Mouse (Mus musculus) CH12F3 (cell line): ENCODE measurements around the gene Txn1.

ENCODE experiments used
- in situ Hi-C: fragments of 300-500 bp; cut with MboI; formaldehyde crosslinking; loops from 2 replicates; pipeline ENCODE4 v1.14.3; 2020; ENCODE audit warnings: low sequenced_read_pairs

Txn1 gene

DNA sequence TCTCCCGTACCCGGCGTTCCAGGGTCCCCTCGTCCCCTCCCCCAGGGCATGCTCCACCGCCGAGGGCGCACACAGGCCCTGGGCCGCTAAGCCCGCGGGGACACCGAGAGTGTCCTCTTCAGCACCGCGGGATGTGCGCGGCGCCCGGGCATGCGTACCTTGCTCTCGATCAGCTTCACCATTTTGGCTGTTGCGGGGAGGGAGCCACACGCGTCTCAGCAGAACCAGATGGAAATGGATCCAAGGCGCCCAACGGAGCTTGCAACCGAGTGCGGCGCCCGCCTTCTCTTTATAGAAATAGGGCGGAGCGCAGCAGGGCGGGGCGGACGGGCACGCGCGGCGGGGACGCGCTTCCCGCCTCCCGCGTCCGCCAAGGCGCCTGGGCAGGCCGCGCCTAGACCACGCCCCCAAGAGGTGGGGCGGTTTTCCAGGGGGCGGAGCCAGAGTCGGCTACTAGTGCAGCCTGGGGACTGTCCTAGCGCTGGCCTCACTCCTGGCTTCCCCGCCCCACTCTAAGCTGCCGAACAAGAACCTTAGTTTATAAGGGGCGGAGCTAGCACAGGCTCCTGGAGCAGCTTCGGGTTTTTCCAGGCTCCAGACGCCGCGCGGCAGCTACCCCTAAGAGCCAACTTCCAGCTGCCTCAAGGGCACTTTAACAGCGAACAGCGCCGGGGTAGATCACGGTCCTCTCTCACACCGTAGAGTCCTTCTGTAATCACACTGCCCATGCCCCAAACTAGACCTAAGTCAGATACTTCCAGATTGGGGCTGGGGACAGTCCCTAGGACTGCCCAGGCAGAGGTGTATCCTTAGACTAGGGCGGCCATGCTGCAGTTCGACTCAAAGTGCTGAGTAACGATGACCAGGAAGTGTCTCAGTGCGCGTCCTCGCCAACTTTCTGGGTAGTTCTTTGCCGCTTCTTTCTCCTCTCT is at the start of gene Txn1:
Txn1 (minus strand) TSS at position 383 of the 932 bp plus-strand sequence.
- in situ Hi-C loops: no loop called here

DNA sequence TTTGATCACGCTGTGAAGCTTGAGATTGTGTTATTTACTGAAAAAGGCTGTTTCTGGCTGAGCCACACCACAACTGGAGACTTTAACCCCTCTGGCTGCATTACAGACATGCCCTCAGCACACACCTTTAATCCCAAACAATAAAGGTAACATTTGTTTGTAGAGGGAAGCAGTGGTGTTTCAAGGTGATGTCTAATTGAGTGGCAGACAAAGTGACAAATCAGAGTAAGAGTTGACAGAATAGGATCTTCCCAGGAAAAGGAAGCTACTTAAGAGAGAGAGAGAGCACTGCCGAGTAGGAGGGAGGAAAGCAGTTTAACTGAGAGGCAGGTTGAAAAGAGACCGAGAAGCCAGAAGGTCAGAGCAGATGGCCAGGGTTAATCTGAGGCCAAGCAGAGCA is 47.3 kb upstream of the Txn1 start:
- in situ Hi-C loops: no loop called here

DNA sequence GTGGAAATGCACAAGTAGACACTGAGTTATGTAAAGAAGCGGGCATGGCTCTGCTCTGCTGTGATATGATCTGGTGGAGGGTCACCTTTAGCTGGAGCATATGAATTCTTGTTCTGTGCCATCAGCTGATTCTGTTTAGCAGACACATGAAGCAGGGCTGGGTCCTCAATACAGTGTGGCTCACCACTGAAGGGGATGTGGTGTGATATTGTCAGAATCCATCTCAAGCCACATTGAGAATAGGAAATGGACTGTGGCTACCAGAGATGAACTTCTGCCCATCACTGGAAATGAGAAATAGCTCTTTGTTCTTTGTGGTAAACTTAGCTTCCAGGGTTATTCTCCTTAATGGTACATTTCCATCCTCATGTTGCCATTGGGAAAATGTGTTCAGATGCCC is 35.2 kb upstream of the Txn1 start:
- in situ Hi-C loops: no loop called here

DNA sequence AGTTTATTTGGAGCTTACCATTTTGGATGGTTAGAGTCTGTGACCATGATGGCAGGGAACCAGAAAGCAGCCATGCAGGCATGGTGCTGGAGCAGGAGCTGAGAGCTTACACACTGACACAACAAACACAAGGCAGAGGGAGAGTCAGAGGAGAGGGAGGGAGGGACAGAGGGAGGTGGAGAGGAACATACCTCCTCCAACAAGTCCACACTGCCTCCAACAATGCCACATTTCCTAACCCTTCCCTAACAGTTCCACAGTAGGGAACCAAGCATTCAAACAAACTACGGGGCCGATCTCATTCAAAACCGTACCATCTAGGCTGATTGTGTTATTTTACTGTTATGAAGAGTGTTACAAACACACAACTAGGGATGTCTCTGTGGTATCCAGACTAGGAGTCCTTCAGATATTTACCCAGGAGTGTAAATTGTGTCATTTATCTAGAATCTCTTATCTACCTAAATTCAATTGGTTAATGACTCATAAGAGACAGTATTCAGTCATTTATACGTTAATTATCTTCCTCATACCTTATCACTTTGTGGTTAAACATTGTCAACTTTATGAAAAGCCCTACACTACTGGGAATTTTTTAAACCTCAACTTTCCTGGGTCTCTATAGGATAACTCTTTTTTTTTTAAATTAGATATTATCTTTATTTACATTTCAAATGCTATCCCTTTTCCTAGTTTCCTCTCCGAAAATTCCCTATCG is 18.3 kb upstream of the Txn1 start:
- in situ Hi-C loops: no loop called here

DNA sequence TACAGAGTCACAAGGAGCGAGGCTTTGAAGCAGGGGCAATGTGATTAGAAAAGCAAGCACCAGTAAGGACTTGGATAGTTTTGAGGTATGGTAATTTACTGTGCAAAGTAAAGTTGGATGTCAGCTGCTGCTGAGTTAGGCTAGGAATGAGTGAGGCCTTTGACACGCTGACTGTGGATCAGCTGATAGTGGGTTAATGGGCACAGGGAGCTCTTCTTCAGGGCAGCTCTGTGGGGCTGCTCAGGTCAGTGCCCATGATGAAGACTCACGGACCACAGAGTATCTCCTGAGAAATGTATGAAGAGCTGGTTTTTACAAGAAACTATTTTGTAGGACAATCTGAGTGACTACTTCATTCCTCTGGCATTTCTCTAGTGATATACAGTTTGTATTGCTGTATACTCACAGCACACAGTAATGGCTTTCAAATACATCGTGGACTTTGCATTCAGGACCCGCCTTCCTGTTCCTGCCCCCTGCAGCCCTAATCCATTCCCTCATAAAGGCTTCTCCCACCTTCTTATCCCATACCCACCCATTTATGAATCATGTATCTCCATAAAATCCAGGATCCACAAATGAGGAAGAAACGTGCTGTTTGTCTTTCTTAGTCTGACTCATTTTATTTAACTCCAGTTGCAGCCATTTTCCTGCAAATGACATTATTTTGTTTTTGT is 17.5 kb upstream of the Txn1 start:
- in situ Hi-C loops: no loop called here

DNA sequence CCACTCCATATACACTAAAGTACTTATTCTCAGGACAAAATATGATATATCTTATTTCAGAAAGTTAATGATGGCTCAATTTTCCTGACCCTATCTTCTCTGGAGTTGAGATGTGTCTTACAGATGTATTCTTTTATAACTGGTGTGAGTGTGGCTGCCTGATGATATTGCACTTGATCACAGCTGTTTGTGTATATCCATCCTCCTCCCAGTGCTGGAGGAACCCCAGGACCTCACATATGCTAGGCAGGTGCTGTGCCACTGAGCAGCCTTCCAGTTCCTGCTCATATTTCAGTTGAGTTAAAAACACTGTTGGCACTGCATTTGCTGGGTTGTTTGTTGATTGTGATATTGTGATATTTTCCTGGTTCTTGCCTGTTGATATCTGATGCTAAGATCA is 14.1 kb upstream of the Txn1 start:
- in situ Hi-C loops: no loop called here

DNA sequence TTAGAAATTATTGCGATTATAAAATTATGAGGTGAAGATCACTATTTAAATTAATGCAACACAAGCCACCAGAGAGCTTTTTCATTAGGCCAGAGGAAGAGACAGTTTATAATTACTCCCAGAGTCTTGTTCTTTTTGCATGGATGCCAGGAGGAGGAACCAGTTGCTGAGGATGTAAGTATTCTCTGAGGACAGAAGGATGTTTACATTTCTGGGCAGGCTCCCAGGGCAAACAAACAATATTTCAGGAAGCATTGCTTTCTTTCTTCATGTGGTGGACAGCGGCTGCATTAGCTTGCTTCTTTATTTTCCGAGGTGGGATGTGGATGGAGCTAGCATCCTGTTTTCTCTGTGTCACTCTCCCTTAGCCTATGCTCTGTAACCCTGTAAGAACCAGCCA is 11.0 kb upstream of the Txn1 start:
- in situ Hi-C loops: no loop called here

DNA sequence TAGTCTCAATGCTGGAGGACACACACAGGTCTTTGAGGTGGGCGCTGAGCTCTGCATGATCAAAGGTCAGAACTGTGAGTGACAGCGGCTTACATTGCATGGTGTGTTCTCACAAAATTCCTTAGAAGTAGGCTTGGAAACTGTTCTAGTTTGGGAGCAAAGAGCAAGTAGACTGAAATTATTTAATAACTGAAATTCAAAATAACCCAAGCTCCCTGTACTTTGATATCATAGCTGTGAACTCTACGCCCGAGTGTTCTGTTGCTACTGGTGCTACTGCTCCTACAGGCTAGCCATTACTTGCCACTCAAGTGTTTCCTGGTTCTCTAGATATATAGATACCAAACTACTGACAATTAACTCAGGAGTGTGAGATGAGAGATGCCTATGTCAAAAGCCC is 9.3 kb upstream of the Txn1 start:
- in situ Hi-C loops: no loop called here

DNA sequence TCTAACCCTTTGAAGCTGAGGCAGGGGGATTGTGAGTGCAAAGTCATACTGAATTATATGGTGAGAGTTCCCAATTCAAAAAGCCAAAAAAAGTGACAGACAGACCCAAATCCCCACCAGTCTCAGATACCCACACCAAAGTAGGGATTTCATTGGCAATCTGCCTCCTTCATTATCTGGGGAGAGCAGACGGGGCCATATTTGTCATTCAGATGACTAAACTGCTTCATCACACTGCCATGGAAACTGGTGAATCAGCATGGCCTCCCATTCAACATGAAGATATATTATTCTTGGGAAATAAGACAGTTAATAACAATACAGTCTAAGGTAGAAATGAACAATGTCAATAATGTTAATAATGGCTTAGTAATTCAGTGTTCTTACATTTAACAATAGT is 7.9 kb upstream of the Txn1 start:
- in situ Hi-C loops: no loop called here

DNA sequence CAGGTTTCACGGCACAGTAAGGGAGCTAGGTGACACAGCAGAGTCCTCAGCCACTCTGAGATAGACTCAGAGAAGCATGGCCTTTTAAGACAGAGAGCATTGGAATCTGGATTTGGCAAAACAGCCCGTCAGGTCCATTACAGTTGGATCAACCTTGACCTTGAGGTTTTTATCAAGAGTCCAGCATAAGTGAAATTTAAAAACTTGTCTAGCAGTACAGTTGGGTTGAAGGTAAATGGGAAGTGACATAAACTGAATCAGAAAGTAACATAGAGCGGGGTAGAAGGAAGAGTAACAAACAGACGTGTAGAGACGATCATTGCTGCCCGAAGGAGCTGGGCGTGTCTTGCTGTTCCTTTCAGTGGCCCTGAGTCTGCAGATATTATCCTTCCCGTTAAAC is 2.8 kb upstream of the Txn1 start:
- in situ Hi-C loops: no loop called here

DNA sequence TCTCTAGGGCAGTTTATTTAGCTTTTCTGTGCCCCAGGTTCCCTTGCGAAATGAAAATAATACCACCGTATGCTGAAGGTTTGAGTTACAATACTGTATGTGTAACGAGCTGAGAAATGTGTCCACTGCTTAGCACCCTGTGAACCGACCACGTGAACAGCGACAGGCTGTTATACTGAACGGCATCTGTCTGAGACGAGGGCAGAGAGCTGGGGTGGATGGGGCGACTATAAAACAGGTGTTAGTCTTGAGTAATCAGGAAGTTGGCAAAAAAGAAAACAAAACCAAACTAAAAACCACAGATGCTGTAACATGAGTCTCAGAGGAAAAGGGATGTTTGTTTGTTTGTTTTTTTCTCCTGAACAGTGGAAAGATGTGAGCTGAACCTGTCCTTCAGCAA is 1.9 kb upstream of the Txn1 start:
- in situ Hi-C loops: no loop called here

DNA sequence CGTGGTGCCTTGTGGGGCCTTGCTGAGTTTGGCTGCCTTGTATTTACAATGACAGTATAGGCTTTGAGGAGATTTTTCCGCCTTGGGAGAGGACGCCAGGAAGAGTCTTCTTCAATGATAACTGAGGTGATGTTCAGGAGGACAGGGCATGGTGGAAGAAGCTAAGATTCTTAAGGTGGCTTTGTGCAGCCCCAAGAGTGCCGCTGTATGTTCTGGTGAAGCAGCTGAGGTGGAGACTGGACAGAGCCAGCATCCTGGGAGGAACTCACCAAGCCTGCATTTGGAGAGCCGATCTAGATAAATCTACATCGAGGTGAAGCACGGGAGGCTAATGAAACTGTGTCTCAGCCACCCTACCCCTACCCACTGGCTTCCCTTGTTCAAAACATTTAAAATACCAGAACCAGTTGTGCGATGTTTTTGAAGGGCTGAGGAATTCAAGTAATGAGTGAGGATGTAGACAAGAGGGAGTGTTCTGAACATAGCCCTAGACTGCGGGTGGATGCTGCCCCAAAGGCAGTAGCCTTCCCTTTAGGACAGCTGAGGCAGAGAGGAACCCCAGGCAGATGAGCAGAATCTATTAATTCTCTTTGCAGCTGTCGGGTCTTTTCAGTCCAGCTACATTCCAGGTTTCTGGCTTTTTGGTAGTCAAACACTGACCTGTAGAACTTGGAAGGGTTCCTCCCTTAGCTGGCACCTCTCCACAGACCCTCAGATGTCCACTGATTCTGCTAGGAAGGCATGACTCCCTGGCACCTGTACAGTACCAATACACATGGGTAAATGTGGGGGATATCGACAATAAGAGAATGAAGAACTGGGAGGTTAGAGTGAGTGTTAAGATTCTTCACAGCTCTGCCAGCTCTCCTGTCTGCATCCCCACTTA is 1.2 kb upstream of the Txn1 start:
- in situ Hi-C loops: no loop called here

DNA sequence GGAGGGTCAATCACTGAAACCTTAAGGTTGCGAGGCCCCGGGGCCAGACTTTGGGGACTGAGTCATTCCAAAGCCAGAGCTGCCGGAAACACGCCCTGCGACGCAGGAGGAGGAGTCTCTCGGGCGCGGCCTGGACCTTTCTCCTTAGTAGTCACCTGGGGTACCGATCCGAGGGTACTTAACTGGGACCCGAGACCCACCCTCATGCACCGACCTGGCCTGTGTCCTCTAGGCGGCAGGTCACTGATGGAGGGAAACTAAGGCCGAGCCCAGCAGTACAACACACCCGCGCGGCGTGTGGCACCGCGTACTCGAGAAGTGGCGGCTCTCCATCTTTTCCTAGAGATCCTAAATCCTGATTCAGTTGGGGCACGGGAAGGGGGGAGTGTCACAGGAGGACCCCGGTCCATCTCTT is 660 bp downstream of the Txn1 start:
- in situ Hi-C loops: no loop called here

DNA sequence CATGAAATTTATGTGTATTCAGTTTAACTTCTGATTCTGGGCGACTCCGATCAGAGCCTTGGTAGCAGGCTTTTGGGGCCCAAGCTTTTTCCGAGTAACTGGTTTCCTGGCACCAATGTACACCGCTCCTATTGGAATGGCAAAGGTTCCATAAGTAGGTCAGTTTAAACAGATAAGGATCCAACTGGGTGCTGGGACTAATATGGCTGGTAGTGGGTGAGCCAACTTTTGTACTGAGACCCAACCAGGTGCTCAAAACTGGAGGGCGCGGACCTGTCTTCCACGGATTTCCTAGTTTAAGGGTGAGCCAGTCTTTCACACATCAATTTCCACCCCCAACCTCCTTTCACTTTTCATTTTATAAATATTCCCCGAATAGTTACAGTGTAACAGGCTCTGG is 1.2 kb downstream of the Txn1 start:
- in situ Hi-C loops: no loop called here

DNA sequence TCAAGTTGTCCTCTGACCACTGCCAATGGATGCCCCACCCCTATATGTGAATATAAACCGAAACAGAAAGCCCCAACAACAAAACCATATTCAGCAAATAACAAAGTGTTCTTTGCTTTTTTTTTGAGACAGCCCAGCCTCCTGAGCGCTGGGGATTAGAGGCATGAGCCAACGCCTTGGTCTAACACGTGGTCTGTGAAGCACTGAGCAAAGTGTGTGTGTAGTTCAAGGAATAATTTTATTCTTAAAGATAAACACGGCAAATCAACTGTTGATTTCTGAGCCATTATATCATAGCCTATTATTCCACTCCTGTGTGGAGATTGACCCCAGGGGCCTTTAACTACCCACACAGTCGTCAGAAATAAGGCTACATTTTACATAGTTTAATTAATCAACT is 1.6 kb downstream of the Txn1 start:
- in situ Hi-C loops: no loop called here

DNA sequence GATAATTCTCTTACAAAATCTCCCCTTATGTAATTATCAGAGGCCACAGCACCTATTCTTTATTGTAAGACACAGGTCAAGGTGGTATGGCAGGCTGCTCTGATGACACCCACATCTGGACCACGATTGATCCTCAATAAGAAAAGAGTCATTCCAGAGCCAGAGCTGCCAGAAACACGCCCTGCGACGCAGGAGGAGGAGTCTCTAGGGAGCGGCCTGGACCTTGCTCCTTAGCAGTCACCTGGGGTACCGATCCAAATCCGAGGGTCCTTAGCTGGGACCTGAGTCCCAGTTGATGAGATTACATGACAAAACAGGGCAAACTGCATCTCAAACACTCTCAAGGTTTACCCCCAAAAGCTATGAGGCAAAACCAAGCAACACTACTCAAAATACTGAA is 2.4 kb downstream of the Txn1 start:
- in situ Hi-C loops: no loop called here

DNA sequence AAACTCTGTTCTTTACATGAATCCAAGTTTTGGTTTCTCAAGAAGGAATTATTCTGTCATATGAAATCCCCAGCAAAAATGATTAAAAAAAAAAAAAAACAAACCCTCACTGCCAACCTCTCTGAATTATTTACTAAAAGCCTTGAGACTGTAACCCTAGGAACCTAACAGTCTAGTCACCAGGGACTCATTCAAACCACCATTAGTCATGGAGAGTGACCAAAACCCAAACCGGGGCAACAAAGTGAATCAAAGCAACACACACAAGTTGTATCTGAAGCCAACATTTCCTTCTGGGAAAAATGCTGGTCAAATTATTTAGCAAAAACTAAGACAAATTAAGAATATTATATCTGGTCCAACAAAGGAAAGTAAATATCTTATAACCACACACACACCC is 3.3 kb downstream of the Txn1 start:
- in situ Hi-C loops: no loop called here

DNA sequence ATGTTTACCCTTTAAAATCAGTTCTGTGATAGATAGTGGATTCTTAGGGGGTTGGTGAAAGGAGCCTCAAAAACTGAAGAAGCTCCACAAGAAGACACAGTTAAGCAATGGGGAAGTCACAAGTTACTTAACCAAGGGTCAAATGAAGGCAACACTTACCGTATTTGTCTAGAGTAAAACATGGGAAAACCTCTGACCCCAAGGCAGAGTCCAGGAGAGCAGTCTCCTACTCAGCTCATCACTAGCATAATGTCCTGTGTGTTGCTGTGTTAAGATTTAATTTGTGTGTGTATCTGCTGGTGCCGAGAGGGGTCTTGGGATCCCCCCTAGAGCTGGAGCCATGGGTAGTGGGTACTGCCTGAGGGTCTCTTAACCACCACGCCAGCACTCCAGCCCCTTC is 3.8 kb downstream of the Txn1 start:
- in situ Hi-C loops: no loop called here

DNA sequence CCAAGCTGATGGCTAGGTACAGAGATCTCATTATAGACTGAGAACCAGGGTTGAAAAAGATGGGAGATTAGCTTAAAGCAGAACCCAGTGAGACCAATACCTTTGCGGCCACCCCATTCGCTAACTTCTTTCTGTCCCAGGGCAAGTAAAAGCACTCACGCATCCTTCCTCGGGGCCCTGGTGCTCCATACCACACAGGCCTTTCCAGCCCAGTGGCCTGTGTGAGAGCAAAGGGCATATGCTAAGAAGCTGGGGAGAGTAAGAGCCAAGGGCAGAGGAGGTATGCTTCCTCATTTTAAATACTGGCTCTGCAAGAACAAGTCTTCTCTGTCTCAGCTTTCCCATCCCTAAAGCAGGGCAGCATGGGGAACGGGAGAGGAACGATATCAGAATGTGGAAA is 6.3 kb downstream of the Txn1 start:
- in situ Hi-C loops: no loop called here

DNA sequence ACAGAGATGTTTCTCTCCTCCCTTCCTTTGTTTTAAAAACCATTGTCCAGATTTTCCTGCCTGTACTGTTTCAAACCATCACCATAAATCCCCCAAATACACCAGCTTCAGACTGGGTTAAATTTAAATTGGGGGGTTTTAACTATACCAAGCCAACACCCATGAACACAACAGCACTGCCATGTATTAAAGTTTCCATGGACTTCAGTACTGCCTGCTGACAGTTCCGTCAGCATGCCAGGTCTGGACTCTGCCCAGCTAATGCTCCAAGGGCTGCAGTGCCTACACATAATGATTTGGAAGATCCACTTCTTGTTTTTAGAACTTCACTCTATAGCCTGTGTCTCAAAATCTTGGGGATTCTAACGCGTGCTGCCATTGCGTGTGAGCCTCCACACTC is 8.7 kb downstream of the Txn1 start:
- in situ Hi-C loops: no loop called here

DNA sequence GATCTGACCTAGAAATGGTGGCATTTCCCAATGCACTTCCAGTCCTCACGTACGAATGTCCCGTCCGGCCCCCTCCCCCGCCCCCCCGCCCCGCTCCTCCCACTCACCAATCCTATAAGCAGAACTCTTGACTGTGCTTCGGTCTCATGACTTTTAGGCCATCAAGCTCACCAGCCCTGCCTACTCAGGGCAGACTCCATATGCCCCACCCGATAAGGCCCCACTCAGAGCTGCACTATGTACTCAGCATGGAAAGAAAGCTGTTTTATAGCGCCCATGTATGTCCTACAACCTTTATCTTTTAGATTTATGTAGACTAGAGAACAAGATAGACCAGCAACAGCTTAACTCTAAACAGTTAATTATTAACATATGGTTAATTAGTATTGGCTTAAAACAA is 9.2 kb downstream of the Txn1 start:
- in situ Hi-C loops: no loop called here
